Comparison of ENCODE assay signal across 8 mouse cellular contexts in the genomic region with DNA sequence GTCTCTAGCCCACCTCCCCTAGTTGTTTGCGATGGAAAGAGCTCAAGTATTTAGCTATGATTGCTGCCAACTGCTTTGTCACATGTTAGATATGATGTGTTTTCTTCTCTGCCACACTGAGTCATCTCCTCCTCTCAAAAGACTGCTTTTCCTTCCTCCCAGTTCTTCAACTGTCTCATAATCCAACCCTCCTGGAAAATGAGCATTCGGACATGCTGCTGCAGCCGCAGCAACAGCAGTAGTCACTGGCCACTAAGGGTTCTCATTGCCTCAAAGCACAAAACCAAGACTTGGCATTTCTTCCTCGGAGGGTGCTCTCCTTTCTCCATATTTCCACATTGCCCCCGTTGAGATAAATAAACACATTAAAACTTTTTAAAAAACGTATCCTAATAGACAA. TPM values are rescaled to one million over a fixed set of nuclear protein-coding genes. Genes with fewer than 3 reads are reported as not detected.
DNase-seq lines count a peak whose midpoint lies in the region; ATAC-seq and TF ChIP-seq lines count a peak whose summit lies in the region.

No protein-coding gene starts in this region.

- peak overlapping the region; percentile 97 for H3K27ac ChIP-seq in layer of hippocampus, adult 2 months
- no peak overlapping the region for H3K27ac ChIP-seq in embryonic facial prominence, embryonic 12.5 days
- no peak overlapping the region for H3K27ac ChIP-seq in heart, postnatal 0 days (ENCODE audit: low read depth)
- peak overlapping the region; percentile 88; the same call in 1 of the 2 replicates for H3K27ac ChIP-seq in midbrain, embryonic 15.5 days

- TF ChIP-seq CTCF in layer of hippocampus, adult 2 months (conservative IDR thresholded peaks at IDR 0.05): no peak
- no peak for TF ChIP-seq CTCF in heart, postnatal 0 days (IDR thresholded peaks at IDR 0.05; ENCODE audit: low read depth)

- peaks cover 7% of the 10 kb centered on the region; the same call in 1 of the 2 replicates for H3K4me1 ChIP-seq in embryonic facial prominence, embryonic 12.5 days
- H3K4me1 ChIP-seq in heart, postnatal 0 days (ENCODE audit: control insufficient read depth, insufficient read depth): peaks cover 9% of the 10 kb centered on the region; the same call in 1 of the 2 replicates
- peaks cover 25% of the 10 kb centered on the region for H3K4me1 ChIP-seq in midbrain, embryonic 15.5 days

- no peak for ATAC-seq in embryonic facial prominence, embryonic 12.5 days (ENCODE audit: insufficient number of reproducible peaks, insufficient read depth, low FRiP score, low TSS enrichment)
- no peak for ATAC-seq in heart, postnatal 0 days (ENCODE audit: insufficient read depth, low read depth)
- no peak for ATAC-seq in midbrain, embryonic 15.5 days (replicated peaks)
- no peak for ATAC-seq in inflammation-experienced regulatory T-cells, adult 6 months

- H3K9ac ChIP-seq in embryonic facial prominence, embryonic 12.5 days: peak overlapping the region; percentile 44
- H3K9ac ChIP-seq in heart, postnatal 0 days (replicated peaks; ENCODE audit: low read depth, low read length): no peak overlapping the region
- peak overlapping the region; percentile 57 for H3K9ac ChIP-seq in midbrain, embryonic 15.5 days

- H3K4me2 ChIP-seq in embryonic facial prominence, embryonic 12.5 days (replicated peaks): peak overlapping the region; percentile 79
- peak overlapping the region; percentile 75 for H3K4me2 ChIP-seq in heart, postnatal 0 days (ENCODE audit: low read depth, low read length)
- H3K4me2 ChIP-seq in midbrain, embryonic 15.5 days: peak overlapping the region; percentile 76

- WGBS in embryonic facial prominence, embryonic 12.5 days: 32% methylated on average over 6 of the region's 6 CpGs
- WGBS in heart, postnatal 0 days: 32% methylated on average over 6 of the region's 6 CpGs
- WGBS in midbrain, embryonic 15.5 days: 13% methylated on average over 6 of the region's 6 CpGs

- no peak for TF ChIP-seq EP300 in heart, postnatal 0 days (IDR thresholded peaks at IDR 0.05; ENCODE audit: low read depth)

- no peak for DNase-seq in layer of hippocampus, adult 2 months (ENCODE audit: low spot score in 2 of 2)
- no peak for DNase-seq in layer of hippocampus, adult 11-12 months (ENCODE audit: low spot score)
- DNase-seq in heart, postnatal 0 days (ENCODE audit: low spot score): peak; percentile 9
- DNase-seq in gastrocnemius, adult 18-20 months (ENCODE audit: low spot score): no peak
- DNase-seq in natural killer cell, adult 2 months (ENCODE audit: low spot score in 2 of 2): no peak

- no peaks in the 10 kb centered on the region for H3K36me3 ChIP-seq in embryonic facial prominence, embryonic 12.5 days
- H3K36me3 ChIP-seq in heart, postnatal 0 days (replicated peaks; ENCODE audit: control insufficient read depth, insufficient read depth, low read length): no peaks in the 10 kb centered on the region
- H3K36me3 ChIP-seq in midbrain, embryonic 15.5 days (replicated peaks): no peaks in the 10 kb centered on the region

- 0 out of 2 replicates have a peak, but pooled peaks cover 3% of the 10 kb centered on the region for H3K27me3 ChIP-seq in embryonic facial prominence, embryonic 12.5 days
- 0 out of 2 replicates have a peak, but pooled peaks cover 8% of the 10 kb centered on the region for H3K27me3 ChIP-seq in heart, postnatal 0 days (ENCODE audit: control insufficient read depth, insufficient read depth, low read length)
- H3K27me3 ChIP-seq in midbrain, embryonic 15.5 days (replicated peaks): no peaks in the 10 kb centered on the region

- no peaks in the 10 kb centered on the region for H3K9me3 ChIP-seq in embryonic facial prominence, embryonic 12.5 days
- H3K9me3 ChIP-seq in heart, postnatal 0 days (replicated peaks; ENCODE audit: control insufficient read depth, low read length): no peaks in the 10 kb centered on the region
- H3K9me3 ChIP-seq in midbrain, embryonic 15.5 days: no peaks in the 10 kb centered on the region

- H3K4me3 ChIP-seq in layer of hippocampus, adult 2 months: peak overlapping the region; percentile 77
- peak overlapping the region; percentile 57 for H3K4me3 ChIP-seq in embryonic facial prominence, embryonic 12.5 days
- H3K4me3 ChIP-seq in heart, postnatal 0 days (ENCODE audit: low read depth, low read length): peak overlapping the region; percentile 56
- peak overlapping the region; percentile 61 for H3K4me3 ChIP-seq in midbrain, embryonic 15.5 days

RNA-seq across cellular contexts. Expression of a gene that starts 1.2 kb away (rescaled TPM):
- total RNA-seq in layer of hippocampus, adult 2 months (2021): 100 to 1,000 TPM; 175 to 180 TPM
- 54.6 TPM in 2 replicates for polyA plus RNA-seq in embryonic facial prominence, embryonic 12.5 days (2016; fragmentation: Nextera tagmentation; extraction: Ambion mirVana)
- 0.88 and 2.7 TPM in 2 replicates for total RNA-seq in heart, postnatal 0 days (2014; rRNA removed; ENCODE audit: low replicate concordance)
- polyA plus RNA-seq in heart, postnatal 0 days (2015; fragmentation: Nextera tagmentation; extraction: Ambion mirVana): 2.6 and 2.9 TPM in 2 replicates
- 165 and 172 TPM in 2 replicates for polyA plus RNA-seq in midbrain, embryonic 15.5 days (2015; fragmentation: Nextera tagmentation; extraction: Ambion mirVana)
- total RNA-seq in gastrocnemius, adult 18-20 months (2021): under 1 TPM; 0.25 to 0.40 TPM
- not detected for polyA plus RNA-seq in inflammation-experienced regulatory T-cells, adult 6 months (2017; shearing (Covaris generic))

Comparison
In these comparisons a context has a peak if more than half of its experiments do, and no peak if none do; other contexts are left out.
1. H3K27ac ChIP-seq: peak in layer of hippocampus, adult 2 months (single experiment) and midbrain, embryonic 15.5 days (single experiment); none in embryonic facial prominence, embryonic 12.5 days (single experiment) and heart, postnatal 0 days (single experiment).
2. RNA of a gene that starts 1.2 kb away (polyA plus RNA-seq): 165 to 172 TPM in midbrain, embryonic 15.5 days and 54.6 TPM in embryonic facial prominence, embryonic 12.5 days; 2.6 to 2.9 TPM in heart, postnatal 0 days and not detected in inflammation-experienced regulatory T-cells, adult 6 months; every median in the first group is over 10 times any median in the second.
3. Peak in every context shown above with its lines, with median percentiles within 50 percentile points of each other: H3K4me3 ChIP-seq and H3K4me2 ChIP-seq.